Mouse (Mus musculus): ENCODE measurements around the gene Syf2. TPM values are rescaled to one million over a fixed set of nuclear protein-coding genes. Genes with fewer than 3 reads are reported as not detected.
"Not testable (repeated sequence)": the region's sequence is repeated elsewhere in the genome, so short reads cannot be mapped to it uniquely, and the experiment has no call there.

Gene Syf2
- 10 to 100 TPM; 39.0 to 39.1 TPM for total RNA-seq (2021)
- long read RNA-seq, experiment 1, transcript Syf2-201 (7 exons, 1,369 nt) = major isoform, 57 of 62 reads
- long read RNA-seq, experiment 1, partial matches to known transcripts = 3 of 62 reads
- long read RNA-seq, experiment 1, other reads (novel, unspliced or antisense) = 2 of 62 reads
- long read RNA-seq, experiment 2, transcript Syf2-201 (7 exons, 1,369 nt) = major isoform, 45 of 50 reads
- long read RNA-seq, experiment 2, partial matches to known transcripts = 2 of 50 reads
- long read RNA-seq, experiment 2, other reads (novel, unspliced or antisense) = 3 of 50 reads

DNA sequence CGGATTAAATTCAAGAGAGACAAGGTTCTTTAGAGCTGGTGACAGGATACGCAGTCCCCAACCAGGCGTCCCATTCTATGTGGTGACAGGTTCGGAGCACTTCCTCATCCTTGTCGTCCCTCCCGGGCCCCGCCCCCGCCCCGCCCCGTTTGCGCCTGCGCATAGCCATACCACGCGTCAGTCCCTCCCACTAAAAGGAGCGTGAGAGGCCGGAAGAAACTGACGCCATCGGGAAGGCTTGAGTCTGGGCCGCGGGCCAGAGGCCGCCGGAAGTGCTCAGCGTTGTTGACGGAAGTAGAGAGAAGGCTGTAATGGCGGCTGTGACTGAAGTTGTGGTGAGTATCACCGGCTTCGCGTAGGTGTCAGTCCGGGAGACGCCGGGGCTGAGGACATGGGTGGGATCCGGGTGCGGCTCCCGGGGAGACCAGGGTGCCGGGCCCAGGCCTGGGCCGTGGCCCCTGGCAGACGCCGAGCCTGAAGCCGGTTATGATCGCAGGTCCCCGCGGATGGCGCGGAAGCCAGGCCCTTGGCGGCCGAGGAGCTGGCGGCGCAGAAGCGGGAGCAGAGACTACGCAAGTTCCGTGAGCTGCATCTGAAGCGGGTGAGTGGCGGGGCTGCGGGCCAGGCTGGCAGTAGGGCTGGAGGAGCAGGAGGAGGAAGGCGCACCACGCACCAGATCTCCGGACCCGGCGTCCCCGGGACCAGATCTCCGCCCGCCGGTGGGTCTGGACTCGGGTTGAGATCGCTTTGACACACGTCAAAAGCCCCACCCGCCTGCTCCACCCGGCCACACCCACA is at the start of gene Syf2:
TSS of gene Syf2 (plus strand) at position 215 of the 798 bp plus-strand sequence.
- intact Hi-C loops (cut with DNase I) = loop anchor here (5.0 kb wide), 1 partner anchor 416 kb away; no protein-coding TSS in a partner anchor
- DNase-seq (ENCODE audit: low spot score in 2 of 2) = peak; percentile 96 to 97

DNA sequence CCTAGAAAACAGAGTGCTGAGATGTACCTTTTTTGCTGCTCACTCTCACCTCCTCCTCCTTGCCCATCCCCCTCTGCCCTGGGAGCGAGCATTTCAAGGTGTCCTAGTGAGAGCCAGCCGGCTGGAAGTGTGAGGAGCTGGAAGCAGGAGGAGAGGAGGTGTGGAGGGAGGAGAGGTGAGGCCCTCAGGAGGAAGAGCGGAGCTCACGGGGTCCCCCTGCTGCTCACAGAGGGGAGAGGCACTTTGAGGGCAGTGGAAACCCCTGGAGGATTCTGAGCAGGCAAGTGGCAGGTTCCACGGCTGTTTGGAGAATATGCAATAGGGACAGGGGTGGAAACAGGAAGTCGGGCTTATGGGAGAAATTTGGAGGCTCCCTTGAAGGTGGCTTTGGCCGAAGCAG is 47.4 kb upstream of the Syf2 start:
- intact Hi-C loops (cut with DNase I) = no loop called here
- peak in 1 of 2 experiments; percentile 14 for DNase-seq (ENCODE audit: low spot score in 2 of 2)

GRCm38 (mm10) chr4:134883808-134884207 is 46.9 kb upstream of the Syf2 start:
- intact Hi-C loops (cut with DNase I) = no loop called here
- DNase-seq (ENCODE audit: low spot score in 2 of 2) = no peak

DNA sequence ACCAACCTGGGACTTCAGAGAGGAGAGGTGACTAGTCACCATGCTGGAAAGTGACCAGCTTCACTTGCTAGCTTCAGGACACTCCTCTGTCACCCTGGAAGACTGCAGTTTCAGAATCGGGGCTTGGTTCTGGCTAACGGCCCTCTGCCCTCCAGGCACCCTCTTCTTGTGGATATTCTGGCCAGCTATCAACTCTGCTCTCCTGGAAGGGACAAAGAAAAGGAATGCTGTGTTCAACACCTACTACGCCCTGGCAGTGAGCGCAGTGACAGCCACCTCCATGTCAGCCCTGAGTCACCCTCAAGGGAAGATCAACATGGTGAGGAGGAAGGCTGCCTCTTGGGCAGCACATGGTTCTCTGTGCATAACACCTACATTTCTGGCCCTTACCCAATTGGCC is 46.3 kb upstream of the Syf2 start:
- intact Hi-C loops (cut with DNase I) = no loop called here
- DNase-seq (ENCODE audit: low spot score in 2 of 2) = no peak

DNA sequence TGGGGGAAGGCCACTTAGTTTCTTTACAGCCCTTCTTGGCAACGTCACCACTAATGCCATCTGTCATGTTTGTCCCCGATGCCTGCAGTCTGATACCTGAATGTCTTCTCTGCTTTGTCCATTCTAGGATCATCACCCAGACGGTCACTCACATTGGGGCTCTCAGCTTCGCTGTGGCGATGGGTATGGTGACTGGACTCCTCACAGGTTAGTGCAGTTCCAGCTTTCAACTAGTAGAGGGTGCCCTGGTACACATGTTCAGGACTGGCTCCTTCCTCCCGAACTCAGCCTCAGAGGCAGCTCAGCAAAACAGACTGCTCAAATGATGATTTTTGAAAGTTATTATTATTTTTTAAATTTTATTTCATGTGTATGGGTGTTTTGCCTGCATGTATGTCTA is 38.6 kb upstream of the Syf2 start:
- intact Hi-C loops (cut with DNase I) = no loop called here
- peak; percentile 59 to 68 for DNase-seq (ENCODE audit: low spot score in 2 of 2)

- no peak for DNase-seq (ENCODE audit: low spot score in 2 of 2)
- intact Hi-C loops (cut with DNase I) = no loop called here
Observed at GRCm38 (mm10) chr4:134897256-134897655, 33.4 kb upstream of the Syf2 start.

- intact Hi-C loops (cut with DNase I) = no loop called here
- no peak for DNase-seq (ENCODE audit: low spot score in 2 of 2)
Observed at GRCm38 (mm10) chr4:134901126-134901525, 29.6 kb upstream of the Syf2 start.

DNA sequence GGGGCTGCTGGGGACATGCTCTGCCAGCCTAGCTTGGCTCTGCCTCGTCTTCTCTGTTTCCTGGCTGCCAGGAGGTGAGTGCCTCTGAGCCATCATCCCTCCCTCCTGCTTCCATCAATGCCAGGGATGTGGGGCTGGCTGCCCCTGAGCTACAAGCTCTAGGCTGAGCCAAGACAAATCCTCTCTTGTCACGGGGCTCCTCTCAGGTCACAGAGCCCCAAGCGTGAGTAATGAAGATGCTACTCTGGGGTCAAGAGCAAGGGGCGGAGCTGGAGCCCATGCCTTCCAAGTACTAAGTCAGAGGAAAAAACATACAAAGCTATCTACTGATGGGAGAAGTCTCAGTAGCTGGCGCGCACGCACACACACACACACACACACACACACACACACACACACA is 27.7 kb upstream of the Syf2 start:
- intact Hi-C loops (cut with DNase I) = no loop called here
- no peak for DNase-seq (ENCODE audit: low spot score in 2 of 2)

DNA sequence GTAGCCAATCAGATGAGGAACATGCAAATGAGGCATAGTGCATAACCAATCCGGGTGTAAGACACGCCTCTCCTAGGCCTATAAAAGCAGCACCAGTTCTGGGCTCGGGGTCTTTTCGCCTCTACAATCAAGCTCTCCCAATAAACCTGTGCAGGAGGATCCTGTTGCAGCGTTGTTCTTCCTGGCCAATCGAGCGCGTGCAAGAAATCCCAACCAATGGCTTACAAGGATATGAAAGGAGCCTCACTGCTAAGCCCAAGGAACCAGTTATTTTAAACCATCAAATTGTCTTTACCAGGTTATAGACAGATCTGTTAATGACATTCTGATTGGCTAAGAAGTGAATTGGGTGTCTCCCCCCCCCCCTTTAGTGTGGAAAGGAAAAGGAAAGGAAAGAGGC is 19.3 kb upstream of the Syf2 start:
- intact Hi-C loops (cut with DNase I); DNase-seq (ENCODE audit: low spot score in 2 of 2): not testable (repeated sequence)

DNA sequence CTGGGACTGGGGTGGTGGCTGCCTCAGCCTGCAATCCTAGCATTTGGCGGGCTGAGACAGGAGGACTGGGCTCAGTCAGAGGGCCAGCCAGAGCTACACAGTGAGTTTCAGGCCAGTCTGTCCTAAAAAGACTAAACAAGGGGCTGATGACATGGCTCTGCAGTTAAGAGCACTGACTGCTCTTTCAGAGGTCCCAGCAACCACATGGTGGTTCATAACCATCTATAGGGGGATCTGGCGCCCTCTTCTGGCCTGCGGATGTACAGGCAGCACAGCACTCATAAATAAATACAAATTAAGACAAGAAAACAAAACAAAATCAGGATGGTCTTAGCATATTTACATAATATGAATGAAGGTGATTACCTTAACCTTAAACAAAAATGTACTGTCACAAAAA is 17.3 kb upstream of the Syf2 start:
- peak; percentile 70 for DNase-seq (ENCODE audit: low spot score in 2 of 2)
- intact Hi-C loops (cut with DNase I) = no loop called here

GRCm38 (mm10) chr4:134914122-134914863 is 16.4 kb upstream of the Syf2 start:
- intact Hi-C loops (cut with DNase I) = no loop called here
- no peak for DNase-seq (ENCODE audit: low spot score in 2 of 2)

- intact Hi-C loops (cut with DNase I) = no loop called here
- peak; percentile 93 for DNase-seq (ENCODE audit: low spot score in 2 of 2)
Observed at GRCm38 (mm10) chr4:134914864-134915209, 15.9 kb upstream of the Syf2 start, which contains the start of gene Tmem50a. Tmem50a (minus strand) TSS chr4:134915024.

GRCm38 (mm10) chr4:134915223-134916050 is 15.3 kb upstream of the Syf2 start:
- DNase-seq (ENCODE audit: low spot score in 2 of 2) = no peak
- intact Hi-C loops (cut with DNase I) = no loop called here

DNA sequence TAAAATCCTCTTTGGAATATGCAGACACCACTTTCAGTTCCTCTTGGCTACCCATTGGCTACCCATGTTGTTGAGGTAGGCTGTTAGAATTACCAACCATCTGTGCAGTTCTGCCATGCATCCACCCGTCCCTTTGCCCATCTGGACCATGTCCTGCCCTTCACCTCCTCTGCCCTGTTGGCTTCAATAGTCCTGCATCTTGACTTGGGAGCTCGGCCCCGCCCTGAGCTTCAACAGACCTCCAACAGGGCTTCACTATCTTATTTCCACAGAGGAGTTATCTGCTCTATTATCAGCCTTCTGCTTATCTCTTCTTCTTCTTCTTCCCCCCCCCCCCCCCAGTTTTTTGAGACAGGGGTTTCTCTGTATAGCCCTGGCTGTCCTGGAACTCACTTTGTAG is 13.5 kb upstream of the Syf2 start:
- intact Hi-C loops (cut with DNase I) = no loop called here
- DNase-seq (ENCODE audit: low spot score in 2 of 2) = no peak

GRCm38 (mm10) chr4:134918381-134918780 is 12.3 kb upstream of the Syf2 start:
- peak; percentile 29 to 68 for DNase-seq (ENCODE audit: low spot score in 2 of 2)
- intact Hi-C loops (cut with DNase I) = no loop called here

GRCm38 (mm10) chr4:134919733-134920540 is 10.8 kb upstream of the Syf2 start:
- intact Hi-C loops (cut with DNase I) = loop anchor here (10.0 kb wide), 1 partner anchor 955 kb away; the partner anchor contains the start of gene Pnrc2
- DNase-seq (ENCODE audit: low spot score in 2 of 2) = no peak

- intact Hi-C loops (cut with DNase I) = loop anchor here (10.0 kb wide), 1 partner anchor 954 kb away; the partner anchor contains the start of gene Pnrc2
- DNase-seq (ENCODE audit: low spot score in 2 of 2) = no peak
Observed at GRCm38 (mm10) chr4:134920631-134921030, 10.1 kb upstream of the Syf2 start.

DNA sequence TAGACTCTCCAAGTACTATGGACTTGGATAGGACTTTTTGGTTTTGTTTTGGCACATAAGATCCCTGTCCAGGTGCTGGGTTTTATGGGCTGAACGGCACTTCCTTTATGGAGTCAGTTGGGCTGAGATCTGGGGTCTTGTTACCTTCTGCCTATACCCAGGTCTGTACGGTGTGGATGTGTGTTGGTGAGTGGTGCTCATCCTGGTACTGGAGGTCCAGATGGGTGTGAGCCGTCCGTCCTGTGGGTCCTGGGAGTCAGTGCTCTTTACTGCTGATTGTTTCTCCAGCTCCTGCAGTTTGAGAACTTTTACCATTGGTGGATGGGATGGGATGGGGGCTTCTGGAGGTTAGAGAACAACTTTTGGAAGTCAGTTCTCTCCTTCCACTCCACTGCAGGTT is 9.0 kb upstream of the Syf2 start:
- intact Hi-C loops (cut with DNase I) = loop anchor here (2.0 to 10.0 kb wide), 2 partner anchors 69 to 953 kb away; partner anchors contain the start of genes Maco1 and Pnrc2
- no peak for DNase-seq (ENCODE audit: low spot score in 2 of 2)
